Mouse (Mus musculus) cerebellum, postnatal 25 days (tissue): Measurements from ENCODE around the gene Spg7.

Source experiments
- DNase-seq, 2 experiments: peaks; one replicate each; pipeline ENCODE4 v3.0.0; 2021; ENCODE audit warnings: mixed read lengths in 2 of 2

Spg7 gene

DNA sequence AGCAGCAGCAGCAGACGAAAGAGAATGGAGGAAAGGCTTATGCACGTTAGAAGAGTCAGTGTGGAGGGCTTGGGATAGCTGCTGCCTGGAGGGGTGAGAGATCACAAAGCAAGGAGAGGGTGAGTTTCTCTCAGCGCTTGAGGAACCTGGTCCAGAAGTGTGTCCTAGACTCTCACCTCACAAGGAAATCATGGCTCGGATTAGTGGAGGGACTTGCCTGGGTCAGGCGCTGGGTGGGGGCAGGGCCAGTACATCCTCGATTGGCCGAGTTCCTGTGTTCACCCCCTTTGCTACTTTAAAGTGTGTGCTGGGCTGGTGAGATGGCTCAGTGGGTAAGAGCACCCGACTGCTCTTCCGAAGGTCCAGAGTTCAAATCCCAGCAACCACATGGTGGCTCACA, 73.1 kb downstream of the Spg7 start:
- no peak for DNase-seq

DNA sequence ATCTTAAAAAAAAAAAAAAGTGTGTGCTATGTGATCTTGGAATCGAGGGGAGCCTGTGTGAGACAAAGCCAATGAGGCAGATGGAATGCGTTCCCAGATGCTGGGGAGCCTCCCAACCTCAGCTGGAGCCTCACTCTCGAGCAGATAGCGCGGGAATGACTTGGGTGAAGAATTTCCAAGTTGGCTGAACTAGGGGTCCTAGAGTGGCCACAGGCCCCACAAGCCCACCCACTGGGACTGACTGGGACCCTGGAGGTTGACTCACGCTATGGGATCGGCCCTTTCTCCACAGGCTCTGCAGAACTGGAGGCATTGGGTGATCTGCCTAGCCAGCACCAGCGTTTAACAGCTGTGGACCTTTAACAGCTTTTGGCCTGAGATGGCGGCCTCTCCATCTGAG, 73.5 kb downstream of the Spg7 start:
- no peak for DNase-seq

DNA sequence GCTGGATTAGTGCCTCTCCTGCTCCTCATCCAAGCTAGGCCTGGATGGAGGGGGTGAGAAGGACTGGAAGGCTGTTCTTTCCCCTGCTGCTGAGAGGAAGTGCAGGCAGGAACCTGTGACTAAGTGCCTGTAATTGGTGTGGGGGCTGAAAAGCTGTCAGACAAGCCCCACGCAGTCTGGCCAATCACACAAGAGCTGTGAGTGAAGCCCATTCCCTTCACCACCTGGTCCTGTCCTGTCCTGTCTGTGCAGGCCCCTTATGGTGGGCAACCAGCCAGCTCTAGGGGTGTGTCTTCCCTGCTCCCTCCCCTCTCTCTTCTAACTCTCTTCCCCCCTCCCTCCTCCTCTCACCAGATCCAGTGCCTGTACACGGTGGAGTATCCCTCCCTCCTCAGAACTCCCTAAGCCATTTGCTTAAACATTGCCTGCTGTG, 74.9 kb downstream of the Spg7 start:
- peak in 1 of 2 experiments; percentile 19 for DNase-seq

DNA sequence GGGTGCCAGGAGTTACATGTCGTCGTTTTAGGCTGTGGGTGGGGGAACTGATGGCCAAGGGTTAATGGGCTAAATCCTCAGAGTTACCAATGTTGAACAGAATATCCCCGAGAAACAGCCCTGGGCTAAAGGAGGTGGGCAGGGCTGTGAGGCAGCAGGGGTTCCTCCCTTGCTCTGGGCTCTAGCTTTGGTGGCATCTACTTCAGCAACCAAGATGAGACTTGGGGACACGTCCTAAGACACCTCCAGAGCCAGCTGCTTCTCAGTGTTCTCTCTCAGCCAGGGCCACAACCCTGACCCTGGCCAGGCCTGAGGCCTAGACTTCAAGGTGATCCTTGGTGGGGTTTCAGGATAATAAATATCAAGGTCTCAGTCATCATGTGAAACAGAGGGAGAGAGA, 76.0 kb downstream of the Spg7 start:
- DNase-seq: no peak

DNA sequence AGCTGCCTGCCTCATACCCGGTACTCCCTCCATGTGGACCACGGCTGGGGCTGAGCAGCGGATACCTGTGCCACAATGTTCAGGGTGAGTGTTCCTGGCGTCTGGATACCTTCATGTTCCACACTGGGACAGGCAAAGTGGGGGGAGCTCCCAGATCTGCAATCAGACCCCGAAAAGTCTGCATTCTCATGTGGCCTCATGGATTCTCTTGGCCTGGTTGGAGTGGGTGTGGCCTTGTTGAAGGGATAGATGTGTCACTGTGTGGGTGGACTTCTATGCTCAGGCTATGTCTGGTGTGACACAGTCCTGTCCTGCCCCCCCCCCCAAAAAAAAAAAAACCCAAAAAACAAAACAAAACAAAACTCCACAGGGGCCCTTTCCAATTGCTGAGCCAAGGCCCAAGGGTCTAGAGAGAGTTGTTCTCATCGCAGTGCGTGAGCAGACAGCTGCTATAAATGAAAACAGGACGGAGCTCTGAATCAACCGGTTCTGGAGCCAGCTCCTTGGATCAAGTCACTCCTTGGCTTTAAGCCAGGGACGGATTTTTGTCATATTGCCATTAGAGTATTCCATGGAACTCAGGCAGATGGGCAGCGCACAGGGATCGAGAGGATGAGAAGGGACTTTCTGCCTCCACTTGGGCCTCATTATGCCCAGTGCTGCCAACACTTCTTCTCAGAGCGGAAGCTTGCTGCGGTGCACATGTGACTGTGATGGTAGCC, 79.2 kb downstream of the Spg7 start:
- peak; percentile 75 to 86 for DNase-seq

DNA sequence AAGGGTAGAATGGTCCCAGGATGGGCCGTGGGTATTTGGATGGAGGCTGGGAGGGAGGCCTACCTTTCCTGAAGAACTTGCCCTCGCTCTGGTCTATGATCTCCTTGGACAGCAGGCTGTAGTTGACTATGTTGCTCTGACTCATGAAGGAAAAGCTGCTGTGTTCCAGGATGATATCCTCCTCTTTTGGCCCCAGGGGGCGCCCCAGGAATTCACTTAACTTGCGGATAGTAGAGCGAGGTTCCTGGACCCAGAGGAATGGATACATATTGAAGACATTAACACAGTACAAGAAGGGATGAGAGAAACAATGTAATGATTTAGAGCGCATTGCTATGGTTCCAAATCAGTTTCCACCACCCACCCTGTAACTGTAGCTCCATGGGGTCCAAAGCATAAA, 82.5 kb downstream of the Spg7 start:
- no peak for DNase-seq

DNA sequence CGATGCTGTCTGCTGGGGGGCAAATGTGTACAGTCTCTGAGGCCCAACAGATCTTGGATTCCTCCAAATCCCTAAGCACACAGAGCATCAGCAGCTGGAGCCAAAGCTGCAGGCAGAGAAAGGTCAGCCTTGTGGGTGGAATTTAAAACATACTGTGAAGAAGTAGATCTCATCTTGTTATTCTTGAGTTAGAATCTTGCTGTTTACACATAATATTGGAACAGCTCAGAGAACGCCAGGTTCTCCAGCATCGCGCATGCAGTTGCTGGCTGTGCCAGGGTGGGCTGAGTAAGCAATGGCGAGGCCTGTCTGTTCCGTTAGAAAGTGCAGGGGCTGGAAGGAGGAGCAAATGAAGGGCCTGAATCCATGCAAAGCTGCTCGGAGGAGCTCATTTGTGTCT, 83.6 kb downstream of the Spg7 start:
- no peak for DNase-seq
